Mouse (Mus musculus) gastrocnemius, postnatal 14 days (tissue): ENCODE measurements at regions not wholly inside any gene's neighbourhood (a gene's known extent, or its start where the extent isn't known, plus 50 kb on each side); places are given as distances from the start of the nearest gene placed in this dataset.

Experiments
- DNase-seq: peaks from one replicate; pipeline ENCODE4 v3.0.0; 2021; ENCODE audit warnings: mixed read lengths
- intact Hi-C: fragments of 180-260 bp; cut with DNase I; formaldehyde crosslinking; loops from one replicate; pipeline ENCODE4 v1.15.1; 2025; ENCODE audit warnings: low total_unique reads

DNA sequence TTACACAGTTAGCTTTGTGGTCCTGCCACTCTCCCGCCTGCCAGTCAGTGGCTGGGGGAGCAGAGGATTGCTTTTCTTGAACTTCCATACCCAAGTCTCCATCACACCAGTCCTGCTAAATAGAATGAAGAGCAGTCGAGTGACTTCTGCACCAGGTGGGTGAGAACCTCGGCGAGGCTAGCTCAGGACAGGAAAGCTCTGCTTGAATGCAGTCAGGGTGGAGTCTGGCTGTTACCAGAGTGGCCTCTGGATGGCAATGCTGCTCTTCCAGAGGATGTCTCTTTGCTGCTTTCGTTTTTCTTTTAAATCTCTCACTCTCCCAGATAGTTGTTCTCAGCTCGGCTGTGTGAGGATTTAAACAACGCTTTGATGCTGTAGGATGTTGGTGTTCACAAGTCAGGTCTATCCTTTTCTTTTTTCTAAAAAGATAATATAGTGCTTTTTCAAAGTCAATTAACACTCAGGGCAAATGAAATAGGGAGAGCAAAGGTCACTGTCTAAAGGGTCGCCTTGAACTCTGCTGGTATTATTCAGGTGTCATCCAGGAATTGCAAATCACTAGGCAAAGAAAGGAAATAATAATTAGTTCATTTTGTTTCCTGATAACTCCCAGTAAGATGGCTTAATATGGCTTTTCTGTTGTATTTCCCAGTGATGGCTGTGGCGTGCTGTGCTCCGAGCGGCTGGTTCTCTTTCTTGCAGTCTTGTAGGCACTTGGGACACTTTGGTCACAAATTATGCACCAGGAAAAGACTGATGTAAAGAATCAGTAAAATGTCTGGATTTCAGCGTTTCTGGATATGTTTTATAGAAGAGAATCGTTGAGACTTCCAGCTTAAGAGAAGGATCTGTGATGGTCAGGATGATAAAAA is 368.8 kb downstream of the D3Ertd751e start:
- DNase-seq: peak; percentile 8
- intact Hi-C loops: no loop called here

DNA sequence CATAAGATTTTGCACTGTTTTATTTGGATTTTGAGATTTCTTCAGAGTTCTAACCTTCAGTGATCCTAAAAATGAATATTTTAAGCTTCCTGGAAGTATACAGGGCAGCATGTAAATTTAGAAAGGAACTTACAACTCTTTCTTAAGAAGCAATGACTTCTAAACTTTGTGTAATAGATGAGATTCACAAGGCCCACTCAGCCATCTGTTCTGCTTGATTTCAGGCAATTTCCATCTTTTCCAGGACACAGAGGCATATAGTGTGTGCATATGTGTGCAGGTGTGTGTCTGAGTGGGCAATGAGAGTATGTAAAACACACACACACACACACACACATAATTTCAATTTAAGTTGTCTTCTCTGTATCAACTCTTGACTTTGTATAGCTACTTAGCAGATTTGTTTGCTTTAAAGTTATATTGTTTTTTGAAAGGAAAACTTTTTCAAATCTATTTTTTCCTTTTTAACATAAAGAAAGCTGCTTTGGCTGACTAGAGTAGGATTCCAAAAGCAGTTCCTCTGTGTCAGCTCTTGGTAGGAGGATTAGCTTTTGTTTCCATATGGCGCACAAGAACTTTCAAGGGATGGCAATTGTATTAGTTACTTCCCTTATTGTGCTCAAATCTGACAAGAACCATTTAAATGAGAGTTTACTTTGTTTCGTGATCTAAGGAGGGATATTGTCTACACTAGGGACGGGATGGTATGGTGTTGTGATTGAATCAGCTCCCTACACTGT is 387.6 kb downstream of the D3Ertd751e start:
- no peak for DNase-seq
- intact Hi-C loops: no loop called here

DNA sequence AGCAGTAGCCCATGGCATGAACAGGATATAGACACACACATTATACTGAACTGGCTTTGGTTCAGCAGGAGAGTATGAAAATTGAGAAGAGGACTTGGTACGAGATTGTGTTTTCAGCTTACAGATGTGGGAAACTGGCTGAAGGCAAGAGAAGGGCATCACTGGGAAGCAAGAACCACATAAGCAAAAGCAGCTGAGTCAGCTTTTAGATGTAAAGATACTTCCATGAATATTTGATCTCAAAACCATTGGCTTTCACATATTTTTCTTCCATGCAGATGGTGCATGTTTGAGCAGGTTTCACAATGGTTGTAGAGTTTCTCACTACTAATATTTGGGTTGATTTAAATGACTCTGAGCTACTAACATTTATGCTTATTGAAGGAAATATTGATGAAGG is 389.9 kb downstream of the D3Ertd751e start:
- no peak for DNase-seq
- intact Hi-C loops: no loop called here

DNA sequence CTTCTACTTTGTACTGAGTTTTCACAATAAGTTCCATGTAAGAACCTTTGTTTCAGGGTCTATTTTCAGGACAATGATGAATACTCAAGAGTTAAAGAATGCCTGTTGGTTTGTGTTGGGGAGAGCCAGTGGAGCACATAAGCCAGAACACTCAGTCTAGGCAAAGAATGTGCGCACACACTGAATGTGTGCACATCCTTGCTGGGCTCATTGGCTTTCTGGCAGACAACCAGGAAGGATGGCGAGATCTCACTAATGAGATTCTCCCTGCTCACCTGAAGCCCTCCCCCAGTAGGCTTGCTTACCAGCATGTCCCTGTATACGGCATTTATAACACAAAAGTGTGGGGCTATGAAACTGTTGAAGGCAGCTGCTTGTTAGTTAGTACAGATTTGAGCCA is 411.0 kb downstream of the D3Ertd751e start:
- no peak for DNase-seq
- intact Hi-C loops: no loop called here

DNA sequence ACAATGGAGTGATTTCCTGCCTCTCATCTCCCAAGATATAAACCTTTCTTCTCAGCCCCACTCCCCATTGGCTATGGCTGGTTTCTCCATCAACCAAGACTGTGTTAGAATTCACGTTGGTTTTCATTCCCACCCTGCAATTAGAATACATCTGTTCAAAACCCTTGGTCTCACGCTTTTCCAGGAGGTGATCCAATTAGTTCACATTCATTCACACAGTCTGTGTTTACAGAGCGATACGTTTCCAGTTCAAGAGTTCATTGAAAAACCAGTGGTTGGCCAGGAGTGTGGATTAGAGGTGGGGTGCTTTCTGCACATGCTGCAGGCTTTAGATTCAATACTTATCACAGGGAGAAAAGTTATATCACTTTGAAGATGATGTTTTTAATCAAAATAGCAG is 412.5 kb downstream of the D3Ertd751e start:
- DNase-seq: no peak
- intact Hi-C loops: no loop called here

DNA sequence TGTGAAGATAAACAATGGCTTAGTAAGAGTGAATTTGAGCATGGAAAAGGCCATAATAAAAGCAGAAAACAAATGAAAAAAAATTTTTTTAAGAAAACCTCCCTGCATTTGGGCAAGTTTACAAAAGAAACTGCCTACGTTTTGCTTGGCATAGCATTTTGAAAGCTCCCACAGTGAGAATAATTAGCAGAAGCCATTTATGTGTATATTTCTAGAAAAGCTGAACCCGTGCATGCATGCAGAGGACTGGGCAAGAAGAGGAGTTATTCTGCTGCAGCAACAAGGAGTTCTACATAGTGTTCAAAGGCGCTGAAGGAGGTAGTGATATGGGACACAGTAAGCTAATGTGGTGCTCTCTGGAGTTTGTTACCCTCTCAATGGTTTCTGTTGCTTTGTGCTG is 421.3 kb downstream of the D3Ertd751e start:
- no peak for DNase-seq
- intact Hi-C loops: no loop called here

DNA sequence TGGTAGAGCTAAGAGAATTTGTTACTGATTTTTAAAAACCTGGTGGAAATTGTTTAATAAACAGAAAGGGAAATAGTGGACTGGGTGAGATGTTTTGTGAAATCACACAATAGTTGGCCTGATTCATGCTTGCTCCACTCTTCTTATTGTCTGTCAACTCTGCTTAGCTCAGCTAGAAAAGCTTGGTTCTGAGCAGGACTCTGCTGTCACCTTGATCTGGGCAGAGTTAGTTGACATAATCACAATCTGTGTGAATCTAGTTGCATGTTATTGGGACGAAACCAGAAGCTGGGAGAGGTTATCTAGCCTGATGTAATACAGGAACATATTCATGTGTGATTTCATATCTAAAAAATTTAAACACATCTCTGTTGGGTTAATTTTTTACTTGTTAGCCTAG is 456.8 kb downstream of the D3Ertd751e start:
- DNase-seq: no peak
- intact Hi-C loops: no loop called here

DNA sequence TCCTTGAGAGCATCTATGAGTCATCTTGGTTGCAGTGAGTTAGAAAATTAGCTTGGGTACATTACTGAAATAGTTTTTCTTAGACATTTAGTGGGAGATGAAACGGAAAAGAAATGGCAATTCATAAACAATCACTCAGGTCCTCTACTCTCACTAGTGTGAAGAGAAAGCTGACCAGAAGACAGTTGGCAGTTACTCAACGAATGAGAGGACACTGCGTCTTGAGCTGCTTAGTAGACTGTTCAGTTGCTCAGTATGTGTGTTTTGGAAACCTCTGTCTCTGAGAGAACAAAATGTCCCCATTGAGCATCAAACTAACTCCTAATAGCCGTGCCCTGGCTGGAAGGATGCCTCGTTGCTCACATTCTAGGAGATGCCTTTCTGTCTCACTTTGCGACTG is 459.0 kb downstream of the D3Ertd751e start:
- intact Hi-C loops: no loop called here
- no peak for DNase-seq

DNA sequence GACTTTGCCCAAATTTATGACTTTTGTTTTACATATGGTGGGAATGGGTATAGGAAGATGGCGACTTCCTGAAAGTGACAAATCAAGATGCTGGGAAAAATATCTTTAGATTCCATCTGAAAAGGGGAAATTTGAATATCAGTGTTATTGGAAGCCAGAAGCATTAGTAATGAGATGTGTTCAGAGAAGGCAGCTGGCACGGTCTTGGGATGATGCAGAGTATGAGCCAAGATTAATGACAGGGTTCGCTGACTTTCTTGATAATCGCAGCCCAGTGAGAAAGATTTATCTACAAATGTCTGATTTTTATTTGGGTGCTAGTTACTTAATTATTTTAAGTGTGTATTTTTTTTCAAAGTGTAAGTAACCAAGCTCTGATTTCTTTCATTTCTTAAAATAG is 463.2 kb downstream of the D3Ertd751e start:
- no peak for DNase-seq
- intact Hi-C loops: no loop called here

DNA sequence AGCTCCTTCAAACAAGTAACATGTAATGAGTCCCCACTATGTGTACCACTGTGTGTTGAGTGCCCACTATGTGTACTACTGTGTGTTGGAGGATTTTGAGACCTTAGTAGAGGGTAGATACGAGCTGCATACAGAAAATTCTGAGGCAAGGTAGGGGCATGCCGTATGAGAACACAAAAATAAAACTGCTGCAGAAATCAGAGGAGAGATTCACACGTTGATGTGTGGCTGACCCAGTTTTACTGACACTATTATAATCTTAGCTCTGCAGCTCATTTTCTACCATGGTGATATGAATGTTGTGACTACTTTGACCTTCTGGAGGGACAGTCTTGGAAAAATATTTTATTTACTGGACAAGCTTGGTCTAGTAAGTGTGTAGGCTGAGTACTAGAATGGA is 469.0 kb downstream of the D3Ertd751e start:
- intact Hi-C loops: no loop called here
- no peak for DNase-seq

DNA sequence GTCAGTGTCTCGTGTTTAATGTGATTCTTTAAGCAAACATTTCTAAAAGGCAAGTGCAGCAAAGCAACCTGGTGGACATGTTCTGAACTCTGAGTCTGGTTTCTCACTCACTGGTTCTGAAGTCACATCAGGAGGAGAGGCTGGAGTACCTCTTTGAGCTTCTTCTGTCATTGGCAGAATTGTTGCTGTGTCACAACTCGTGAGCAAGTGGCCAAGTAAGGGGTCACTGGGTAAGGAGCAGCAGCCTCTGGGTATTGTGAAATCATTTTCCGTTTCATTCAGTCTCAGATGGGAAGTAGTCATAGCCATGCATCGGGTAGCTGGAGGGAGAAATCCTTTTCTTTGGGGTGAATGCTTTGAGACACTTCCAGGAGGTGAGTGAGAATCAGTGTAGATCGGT is 470.0 kb downstream of the D3Ertd751e start:
- DNase-seq: no peak
- intact Hi-C loops: no loop called here

DNA sequence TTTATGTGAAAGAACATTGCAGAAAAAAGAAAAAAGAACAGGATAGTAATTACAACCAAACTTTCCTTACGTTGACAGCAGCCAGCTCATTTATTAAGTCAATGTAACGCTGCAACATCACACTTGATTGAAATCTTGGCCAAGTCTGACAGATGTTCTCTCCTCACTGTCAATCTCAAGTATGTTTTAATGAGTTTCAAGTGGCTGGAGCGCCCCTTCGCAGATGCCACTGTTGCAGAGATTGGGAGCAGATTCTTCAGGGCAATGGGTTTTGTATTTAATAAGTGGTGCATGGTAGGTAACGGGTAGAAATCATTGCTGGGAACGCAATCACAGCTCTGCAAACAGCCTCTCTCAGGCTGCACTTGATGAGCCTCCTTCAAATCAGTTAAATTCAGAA is 470.8 kb downstream of the D3Ertd751e start:
- intact Hi-C loops: no loop called here
- no peak for DNase-seq

DNA sequence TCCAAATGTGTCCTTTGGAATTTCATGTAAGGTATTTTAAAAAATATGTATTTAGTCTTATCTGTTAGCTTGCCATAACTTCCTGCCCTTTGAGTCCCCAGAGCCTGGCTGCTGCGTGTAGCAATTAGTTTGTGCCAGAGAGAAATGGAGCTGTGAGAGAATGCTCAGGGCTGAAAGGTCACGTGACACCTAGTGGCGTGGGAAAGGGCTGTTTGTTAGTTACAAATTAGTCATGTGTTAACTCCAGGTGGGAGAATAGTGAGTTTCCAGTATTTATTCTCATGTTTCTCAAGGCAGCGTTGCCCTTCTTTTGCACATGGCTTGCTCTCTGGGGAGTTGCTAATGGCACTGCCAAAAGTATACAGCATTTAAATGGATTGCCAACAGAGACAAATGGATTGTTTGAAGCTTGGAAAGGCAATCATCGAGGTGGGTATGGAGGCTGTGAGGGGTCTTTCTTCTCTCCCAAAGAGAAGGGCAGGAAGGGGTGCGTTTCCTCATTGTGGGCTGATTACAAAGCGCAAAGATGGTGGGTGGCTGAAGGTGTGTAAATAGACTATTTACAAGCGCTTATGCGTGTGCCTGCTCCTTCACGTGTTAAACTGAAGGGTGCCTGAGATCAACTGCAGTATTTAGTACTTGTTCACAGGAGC is 472.3 kb downstream of the D3Ertd751e start:
- intact Hi-C loops: no loop called here

DNA sequence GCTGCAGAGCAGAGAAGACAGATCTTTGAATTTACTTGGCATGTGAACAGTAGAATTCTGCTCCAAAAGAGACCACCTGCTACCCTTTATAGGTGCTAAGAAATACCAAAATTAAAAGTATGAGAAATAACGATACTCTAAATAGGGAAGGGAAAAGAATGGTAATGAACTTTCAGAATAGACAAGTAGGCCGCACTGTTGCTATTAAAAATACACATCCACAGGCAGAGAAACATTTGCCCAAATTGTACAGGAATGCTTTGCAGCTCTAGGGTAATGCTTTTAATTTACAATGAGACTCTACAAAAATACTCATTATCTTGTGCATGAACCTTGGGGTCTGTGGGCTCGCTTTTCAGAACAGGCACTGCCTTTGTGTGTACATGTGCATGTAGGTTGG is 476.3 kb downstream of the D3Ertd751e start:
- DNase-seq: no peak
- intact Hi-C loops: no loop called here

More for the DNA sequence above, 472.3 kb downstream of the D3Ertd751e start:
- DNase-seq: no peak

DNA sequence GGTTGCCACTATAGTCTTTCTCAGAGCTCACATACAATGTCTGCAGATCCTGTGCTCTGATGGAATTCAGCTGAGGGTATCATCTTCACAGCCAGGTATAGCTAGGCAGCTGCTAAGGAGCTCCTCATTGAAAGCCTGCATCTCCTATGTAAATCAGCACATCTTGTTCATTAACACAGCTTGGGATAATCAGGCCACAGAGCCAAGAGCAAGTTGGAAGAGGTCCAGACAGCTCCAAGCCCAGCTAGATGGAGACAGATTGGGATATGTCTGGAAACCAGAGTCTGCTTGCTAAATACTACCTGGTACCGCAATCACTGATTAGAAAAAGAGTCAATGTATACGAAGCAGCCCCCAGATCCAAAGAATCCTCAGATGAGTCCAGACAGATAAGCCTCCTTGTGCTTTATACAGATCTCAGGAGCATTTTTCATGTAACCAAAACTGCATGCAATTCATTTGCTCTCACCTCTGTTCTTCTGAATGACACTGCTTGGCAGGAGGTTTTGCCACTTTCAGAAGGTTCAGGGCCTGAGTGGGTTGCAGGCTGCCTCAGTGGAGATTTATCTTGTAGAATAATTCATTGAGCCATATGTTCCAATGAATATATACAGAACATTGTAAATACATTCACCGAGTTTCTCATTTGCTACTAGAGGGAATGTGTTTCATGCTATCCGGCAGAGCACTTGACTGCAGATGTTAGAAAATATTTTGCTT is 485.4 kb downstream of the D3Ertd751e start:
- intact Hi-C loops: no loop called here
- DNase-seq: no peak

DNA sequence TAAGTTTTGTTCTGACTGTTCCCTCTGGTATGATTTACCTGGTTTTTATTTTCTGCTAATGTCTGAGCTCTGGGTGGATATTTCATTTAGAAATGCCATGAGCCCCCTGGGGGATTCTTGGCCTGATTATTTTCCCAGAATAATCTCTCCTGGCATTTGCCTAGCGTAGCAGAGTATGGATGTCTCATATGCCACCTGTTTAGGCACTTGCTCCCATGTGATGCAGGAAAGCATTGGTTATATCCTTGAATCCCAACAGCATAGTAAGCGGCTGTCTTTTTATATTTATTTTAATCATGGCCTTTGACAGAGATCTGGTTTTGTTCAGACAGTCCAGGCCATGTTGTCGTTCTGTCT is 486.0 kb downstream of the D3Ertd751e start:
- no peak for DNase-seq
- intact Hi-C loops: no loop called here

DNA sequence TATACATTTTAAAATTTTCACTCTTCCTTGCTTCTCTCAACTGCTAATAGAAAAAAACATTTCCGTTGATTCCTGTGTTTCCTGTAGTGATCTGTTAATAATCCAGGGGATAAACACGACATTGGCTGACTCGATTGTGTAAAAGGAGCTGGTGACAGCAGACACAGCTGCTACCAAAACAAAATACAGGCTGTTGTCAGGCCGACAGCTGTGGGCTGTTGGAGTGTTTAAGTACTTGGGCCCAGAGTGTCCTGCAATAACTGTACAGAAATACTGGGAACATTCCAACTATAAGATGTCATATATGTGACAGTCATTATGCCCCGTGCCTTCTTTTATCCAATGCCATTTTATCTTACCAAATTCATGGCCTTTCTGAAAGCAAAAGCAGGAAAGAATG is 489.9 kb downstream of the D3Ertd751e start:
- intact Hi-C loops: no loop called here
- DNase-seq: no peak

DNA sequence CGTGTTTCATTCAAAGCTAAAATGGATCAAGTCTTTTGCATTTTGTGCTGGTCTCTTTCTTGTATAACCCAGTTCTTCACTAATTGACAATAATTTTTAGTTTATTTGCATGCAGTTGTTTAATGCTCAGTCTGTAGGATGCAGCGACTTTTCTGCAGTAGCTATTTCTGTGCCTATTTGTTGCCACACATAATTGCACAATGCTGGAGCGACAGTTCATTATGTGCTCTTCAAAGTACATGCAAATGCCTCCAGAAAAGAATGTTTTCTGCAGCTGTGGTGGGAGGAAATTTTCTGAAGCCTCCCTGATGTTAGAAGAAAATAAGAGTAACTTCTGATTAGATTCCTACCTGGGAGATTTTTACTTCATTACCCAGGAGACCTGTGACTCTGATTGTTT is 491.3 kb downstream of the D3Ertd751e start:
- intact Hi-C loops: no loop called here
- no peak for DNase-seq

DNA sequence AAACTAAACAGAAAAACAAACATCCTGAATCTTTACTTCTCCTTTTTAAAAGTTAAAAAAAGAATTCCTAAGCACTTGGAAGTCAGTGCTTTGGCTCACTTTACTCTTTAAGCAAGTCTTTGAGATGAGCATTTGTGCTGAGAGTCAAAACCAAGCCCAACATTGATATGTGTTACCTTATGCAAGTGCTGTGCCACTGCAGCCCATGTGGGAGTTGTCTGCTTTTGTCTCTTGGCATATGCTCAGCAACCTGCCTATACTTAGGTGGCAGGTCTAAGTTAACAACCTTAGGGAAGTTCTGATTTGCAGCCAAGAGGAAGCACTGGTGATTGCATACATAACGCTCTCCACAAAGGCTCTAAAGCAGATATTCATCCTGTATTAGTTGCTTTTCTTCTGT is 493.1 kb downstream of the D3Ertd751e start:
- no peak for DNase-seq
- intact Hi-C loops: no loop called here
